Mouse (Mus musculus) forebrain, embryonic 13.5 days (tissue): ENCODE measurements around the gene Abhd16b. TPM values are rescaled to one million over a fixed set of nuclear protein-coding genes. Genes with fewer than 3 reads are reported as not detected.

Source experiments
- ATAC-seq: fragments of 200-750 bp; cut with Nextera tagmentation; 2 replicates; pipeline ENCODE4 v1.8.0; 2017
- H3K27ac ChIP-seq: fragments of 300-500 bp; sonication (generic); 2 replicates; pipeline ENCODE4 v1.5.1; 2015; ENCODE audit warnings: inconsistent platforms, mild to moderate bottlenecking, moderate library complexity
- H3K27me3 ChIP-seq: fragments of 300-500 bp; sonication (generic); 2 replicates; pipeline ENCODE4 v1.6.1; 2015; ENCODE audit warnings: mild to moderate bottlenecking, inconsistent platforms
- H3K36me3 ChIP-seq: fragments of 300-500 bp; sonication (generic); 2 replicates; pipeline ENCODE4 v1.6.1; 2015; ENCODE audit warnings: mild to moderate bottlenecking, inconsistent platforms; ENCODE audit not compliant: poor library complexity, severe bottlenecking
- H3K4me1 ChIP-seq: fragments of 300-500 bp; sonication (generic); 2 replicates; pipeline ENCODE4 v1.6.1; 2015; ENCODE audit warnings: inconsistent platforms
- H3K4me2 ChIP-seq: fragments of 300-500 bp; sonication (generic); 2 replicates; pipeline ENCODE4 v1.6.1; 2015; ENCODE audit warnings: inconsistent platforms, mild to moderate bottlenecking, moderate library complexity
- H3K4me3 ChIP-seq: fragments of 300-500 bp; sonication (generic); 2 replicates; pipeline ENCODE4 v1.5.1; 2015; ENCODE audit warnings: mild to moderate bottlenecking, inconsistent platforms
- H3K9ac ChIP-seq: fragments of 300-500 bp; sonication (generic); 2 replicates; pipeline ENCODE4 v1.6.1; 2015; ENCODE audit warnings: mild to moderate bottlenecking, inconsistent platforms
- H3K9me3 ChIP-seq: fragments of 300-500 bp; sonication (generic); replicated peaks from 2 replicates; pipeline ENCODE4 v1.6.1; 2016; ENCODE audit warnings: inconsistent platforms
- WGBS: fragments of 180-500 bp; shearing (Covaris S2); methylation state at CpG from one replicate; pipeline ENCODE4 v1.1.7; 2015; 5-methylcytosine and 5-hydroxymethylcytosine counted together
- polyA plus RNA-seq: library from polyadenylated mRNA; unstranded; fragments of >200 nt; fragmentation: Nextera tagmentation; extraction: Ambion mirVana; gene quantifications from 2 replicates; pipeline ENCODE4 v1.2.1, GENCODE M21; 2015

Abhd16b gene
- polyA plus RNA-seq, 1 experiment from 2014 or later, result not detected

DNA sequence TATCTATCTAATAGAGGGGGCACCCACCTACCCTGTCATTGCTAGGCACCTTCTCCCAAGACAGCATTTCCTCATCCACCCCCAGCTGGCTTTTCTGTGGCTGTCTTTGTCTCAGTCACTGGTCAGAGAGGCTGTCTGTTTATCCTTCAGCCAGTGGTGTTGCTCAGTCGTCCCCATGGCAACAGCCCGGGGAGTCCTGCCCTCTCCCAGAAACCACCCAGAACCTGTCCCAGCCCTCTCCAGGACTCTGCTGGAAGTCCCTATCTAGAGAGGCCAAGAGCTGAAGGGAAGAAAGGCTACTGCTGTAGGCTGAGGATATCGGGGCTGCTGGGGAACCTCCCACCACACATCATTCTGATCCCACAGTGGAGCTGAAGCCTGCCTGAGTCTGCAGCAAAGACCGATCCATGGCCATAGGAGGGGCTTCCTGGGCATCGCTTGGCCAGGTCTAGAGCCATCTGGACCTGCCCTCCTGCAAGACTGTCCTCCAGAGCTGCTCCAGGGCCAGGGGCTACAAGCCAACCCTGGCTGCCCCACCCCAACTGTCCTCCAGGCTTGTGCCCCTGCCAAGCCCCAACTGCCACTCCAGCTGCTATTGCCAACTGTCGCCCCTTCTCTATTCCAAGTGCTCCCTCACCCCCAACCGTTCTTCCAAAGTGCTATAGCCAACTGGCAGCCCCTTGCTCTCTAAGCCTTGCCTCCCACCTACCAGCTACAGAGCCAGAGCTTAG lies 29.8 kb upstream of the Abhd16b start:
- H3K27me3 ChIP-seq, result peaks cover 43% of the 10 kb centered on the region
- 41% methylated on average over 7 of the region's 7 CpGs for WGBS
- H3K9me3 ChIP-seq, result no peaks in the 10 kb centered on the region
- H3K4me2 ChIP-seq, result 0 out of 2 replicates have a peak overlapping the region, but pooled peaks have one; percentile 10
- no peaks in the 10 kb centered on the region for H3K36me3 ChIP-seq
- no peak overlapping the region for H3K27ac ChIP-seq
- no peak overlapping the region for H3K4me3 ChIP-seq
- no peak for ATAC-seq
- H3K9ac ChIP-seq, result no peak overlapping the region
- H3K4me1 ChIP-seq, result peaks cover 21% of the 10 kb centered on the region

DNA sequence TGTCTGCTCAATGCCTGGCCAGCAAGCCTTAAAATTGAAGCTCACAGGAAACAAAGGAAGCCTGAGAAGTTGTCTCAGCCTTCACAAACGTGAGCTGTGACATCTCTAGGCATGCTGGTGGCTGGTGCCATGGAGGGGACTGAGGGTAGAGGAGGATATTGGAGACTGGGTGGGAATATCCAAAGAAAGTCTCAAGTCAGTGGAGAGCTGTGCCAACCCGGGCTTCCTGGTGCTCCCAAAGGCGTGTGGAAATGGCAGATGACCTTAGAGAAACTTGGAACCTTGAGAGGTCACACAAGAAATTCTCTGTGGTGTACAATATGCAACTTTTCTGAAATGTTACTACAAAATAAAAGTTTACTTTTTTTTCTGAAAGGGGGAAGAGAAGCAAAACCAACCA lies 27.6 kb upstream of the Abhd16b start:
- no peak overlapping the region for H3K4me2 ChIP-seq
- H3K4me1 ChIP-seq, result peaks cover 7% of the 10 kb centered on the region; the same call in 1 of the 2 replicates
- H3K36me3 ChIP-seq, result no peaks in the 10 kb centered on the region
- no peak for ATAC-seq
- H3K27ac ChIP-seq, result no peak overlapping the region
- no peaks in the 10 kb centered on the region for H3K9me3 ChIP-seq
- WGBS, result 56% methylated on average over 3 of the region's 3 CpGs
- H3K4me3 ChIP-seq, result no peak overlapping the region
- H3K27me3 ChIP-seq, result peaks cover 24% of the 10 kb centered on the region
- no peak overlapping the region for H3K9ac ChIP-seq

DNA sequence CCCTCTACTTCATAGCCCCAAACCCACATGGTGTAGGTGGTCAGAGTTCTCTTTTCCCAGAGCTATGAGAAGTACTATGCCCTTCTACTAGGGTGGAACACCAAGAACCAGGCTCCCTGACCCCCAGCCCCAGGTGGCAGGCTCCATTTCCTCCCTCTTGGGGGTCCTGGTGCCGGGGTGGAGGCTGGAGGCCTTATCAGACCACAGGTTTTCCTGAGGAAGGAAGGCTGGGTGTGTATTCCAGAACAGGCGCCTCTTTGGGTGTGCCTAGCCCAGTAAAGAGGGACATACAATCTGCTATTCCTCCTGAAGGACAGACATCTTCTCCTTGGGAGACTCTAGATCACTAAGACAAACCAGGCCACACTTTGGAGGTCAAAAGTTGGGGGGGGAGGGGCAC lies 22.7 kb upstream of the Abhd16b start:
- no peak for ATAC-seq
- Histone ChIP-seq H3K4me1 (no peaks in the 10 kb centered on the region), H3K4me3 (no peak overlapping the region), H3K27me3 (peaks cover 2% of the 10 kb centered on the region; the same call in 1 of the 2 replicates), H3K4me2 (no peak overlapping the region), H3K9ac (no peak overlapping the region), H3K36me3 (no peaks in the 10 kb centered on the region), H3K27ac (no peak overlapping the region), H3K9me3 (no peaks in the 10 kb centered on the region)
- WGBS, result 81% methylated on average over 2 of the region's 2 CpGs

DNA sequence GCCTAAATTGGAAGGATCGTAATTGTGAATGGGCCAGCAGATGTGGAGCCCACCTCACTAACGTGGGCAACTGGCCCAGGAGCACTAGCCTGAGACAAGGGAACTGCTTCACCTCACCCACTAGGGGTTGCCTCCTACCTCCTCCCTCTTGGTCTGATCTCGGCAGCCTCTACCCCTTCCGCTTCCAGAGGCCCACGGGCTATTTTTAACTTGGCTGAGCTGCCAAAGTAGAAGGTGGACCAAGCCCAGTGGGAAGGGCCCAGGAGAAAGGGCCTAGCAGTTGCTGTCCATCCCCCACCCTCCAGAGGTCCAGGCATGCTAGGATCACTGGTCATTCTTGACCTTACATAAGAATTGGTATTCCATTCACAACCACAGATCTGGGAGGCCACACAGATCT lies 21.8 kb upstream of the Abhd16b start:
- Histone ChIP-seq H3K9ac (no peak overlapping the region), H3K27ac (no peak overlapping the region), H3K4me1 (no peaks in the 10 kb centered on the region), H3K36me3 (no peaks in the 10 kb centered on the region), H3K9me3 (no peaks in the 10 kb centered on the region), H3K4me3 (no peak overlapping the region), H3K27me3 (no peaks in the 10 kb centered on the region), H3K4me2 (no peak overlapping the region)
- WGBS, result 59% methylated on average over 5 of the region's 5 CpGs
- ATAC-seq, result no peak

DNA sequence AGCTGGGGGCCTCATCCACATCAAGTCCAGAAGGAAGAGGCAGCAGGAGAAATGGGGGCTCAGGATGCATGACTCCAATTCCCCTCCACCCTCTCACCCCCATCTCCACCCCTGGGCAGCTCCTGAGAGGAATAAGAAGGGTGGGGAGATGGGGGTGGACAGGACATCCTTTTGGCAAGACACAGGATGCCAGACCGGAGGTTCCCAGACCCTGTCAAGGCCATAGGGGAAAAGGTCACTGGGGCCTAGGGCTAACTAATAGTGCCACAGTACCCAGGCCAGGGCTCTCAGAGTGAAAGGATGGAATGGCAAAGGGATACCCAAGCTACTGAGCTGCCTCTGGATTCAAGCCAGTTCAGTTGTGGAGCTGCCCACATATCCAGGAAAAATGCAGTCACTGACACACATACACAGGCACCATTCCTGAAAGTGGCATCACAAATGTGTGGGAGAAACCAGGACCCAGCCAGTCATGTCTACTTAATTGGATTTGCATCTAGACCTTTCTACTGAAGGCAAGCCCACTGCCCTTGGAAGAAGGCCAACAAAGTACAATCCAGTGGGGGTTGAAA lies 20.7 kb upstream of the Abhd16b start:
- Histone ChIP-seq H3K4me2 (no peak overlapping the region), H3K4me3 (no peak overlapping the region), H3K9ac (no peak overlapping the region; the same call in 1 of the 2 replicates), H3K9me3 (no peaks in the 10 kb centered on the region), H3K4me1 (no peaks in the 10 kb centered on the region), H3K27me3 (no peaks in the 10 kb centered on the region), H3K36me3 (no peaks in the 10 kb centered on the region), H3K27ac (no peak overlapping the region)
- WGBS, result 90% methylated on average over 1 of the region's 1 CpGs
- no peak for ATAC-seq

DNA sequence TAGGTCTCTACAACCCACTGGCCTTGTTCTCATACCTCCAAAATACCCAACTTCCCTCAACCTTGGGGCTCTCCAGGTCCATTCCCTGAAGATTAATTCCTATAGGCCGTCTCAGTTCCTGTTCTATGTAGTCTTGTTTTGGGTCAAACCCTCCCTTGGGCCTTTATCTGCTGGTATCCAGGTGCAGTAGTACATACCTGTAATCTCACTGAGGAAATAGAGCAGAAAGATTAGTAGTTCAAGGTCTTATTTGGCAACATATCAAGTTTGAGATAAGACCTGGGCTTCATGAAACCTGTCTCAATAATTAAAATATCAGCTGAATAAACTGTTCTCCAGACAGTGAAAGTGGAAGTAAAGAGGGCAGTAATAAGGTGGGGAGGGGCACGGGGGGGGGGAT lies 9.9 kb upstream of the Abhd16b start:
- Histone ChIP-seq H3K4me2 (no peak overlapping the region), H3K27me3 (0 out of 2 replicates have a peak, but pooled peaks cover 5% of the 10 kb centered on the region), H3K27ac (no peak overlapping the region), H3K4me3 (no peak overlapping the region), H3K9me3 (no peaks in the 10 kb centered on the region), H3K4me1 (no peaks in the 10 kb centered on the region), H3K36me3 (no peaks in the 10 kb centered on the region), H3K9ac (no peak overlapping the region)
- WGBS, result 62% methylated on average over 2 of the region's 2 CpGs
- ATAC-seq, result no peak

DNA sequence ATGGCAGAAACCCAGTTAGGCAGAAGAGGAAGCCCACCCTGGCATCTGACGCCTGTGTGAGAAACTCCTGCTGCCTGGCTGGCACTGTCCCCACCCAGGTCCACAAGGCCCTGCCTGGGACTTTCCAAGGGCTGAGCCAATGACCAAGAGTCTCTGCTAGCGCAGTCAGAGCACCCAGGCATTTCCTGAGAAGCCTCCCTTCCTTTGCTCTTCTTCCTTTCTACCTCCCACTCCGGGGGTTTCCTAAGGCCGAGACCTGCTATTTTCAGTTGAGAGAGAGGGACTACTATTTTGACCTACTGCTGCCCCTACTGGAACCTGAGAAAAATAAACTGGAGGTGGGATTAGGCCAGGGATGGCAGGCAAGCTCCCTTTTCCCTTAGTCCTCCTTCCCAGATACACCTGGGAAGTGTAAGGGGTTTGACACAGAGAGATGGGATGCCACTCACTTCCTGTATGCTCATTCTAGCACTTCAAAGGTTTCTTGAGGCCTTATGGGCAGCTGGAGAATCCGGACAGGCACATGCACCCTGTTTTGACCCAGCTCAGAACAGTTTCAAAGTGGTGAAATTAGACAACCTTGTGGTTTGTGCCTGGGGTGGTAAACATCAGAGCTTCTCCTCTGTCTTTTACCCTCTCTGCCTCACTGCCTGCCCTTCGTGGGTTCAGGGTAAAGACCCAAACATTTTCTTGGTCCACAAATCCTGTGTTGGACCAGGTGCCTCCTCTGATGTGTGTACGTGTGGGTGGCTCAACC lies 9.3 kb upstream of the Abhd16b start:
- ATAC-seq, result no peak
- 35% methylated on average over 7 of the region's 7 CpGs for WGBS

DNA sequence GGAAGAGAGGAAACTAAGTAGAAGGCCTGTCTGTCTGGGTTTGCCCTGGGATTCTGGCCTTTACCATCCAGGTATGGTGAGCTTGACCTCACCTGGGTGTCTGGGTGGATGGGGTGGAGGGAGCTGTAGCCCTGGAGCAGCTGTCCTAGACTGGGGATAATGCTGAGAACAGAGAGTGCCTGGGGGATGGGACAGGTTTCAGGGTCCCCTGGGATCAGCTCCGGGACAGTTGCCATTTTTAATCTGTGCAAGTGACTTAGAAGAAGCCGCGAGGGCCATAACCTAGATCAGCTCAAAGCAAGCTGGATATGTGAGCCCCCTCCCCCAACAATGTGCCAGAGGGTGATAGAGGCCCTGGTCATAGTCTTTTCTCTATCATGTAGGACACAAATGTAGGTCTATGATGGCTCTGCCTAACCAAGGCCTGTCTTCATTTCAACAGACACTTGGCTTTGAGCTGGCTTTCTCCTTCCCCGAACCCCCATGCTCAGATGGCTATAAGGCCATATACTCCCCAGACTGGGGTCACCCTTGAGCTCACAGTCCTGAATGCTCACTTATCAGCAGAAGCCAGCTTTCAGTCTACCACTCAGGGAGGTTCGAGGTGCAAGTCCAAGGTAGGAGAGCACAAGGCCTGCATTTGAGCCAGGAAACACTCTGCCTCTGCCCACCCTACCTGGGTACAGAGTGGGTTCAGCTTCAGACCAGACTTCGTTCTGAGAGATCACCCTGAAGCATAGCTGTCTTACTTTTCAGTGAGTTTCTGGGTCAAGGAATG lies 8.4 kb upstream of the Abhd16b start:
- no peak overlapping the region for H3K27ac ChIP-seq
- no peaks in the 10 kb centered on the region for H3K9me3 ChIP-seq
- H3K4me2 ChIP-seq, result no peak overlapping the region
- 0 out of 2 replicates have a peak, but pooled peaks cover 5% of the 10 kb centered on the region for H3K27me3 ChIP-seq
- WGBS, result 81% methylated on average over 6 of the region's 6 CpGs
- H3K4me1 ChIP-seq, result no peaks in the 10 kb centered on the region
- no peak for ATAC-seq
- H3K36me3 ChIP-seq, result no peaks in the 10 kb centered on the region
- no peak overlapping the region for H3K4me3 ChIP-seq
- H3K9ac ChIP-seq, result no peak overlapping the region

More for the DNA sequence above, 9.3 kb upstream of the Abhd16b start:
- Histone ChIP-seq H3K27ac (no peak overlapping the region), H3K36me3 (no peaks in the 10 kb centered on the region), H3K9ac (no peak overlapping the region), H3K9me3 (no peaks in the 10 kb centered on the region), H3K27me3 (0 out of 2 replicates have a peak, but pooled peaks cover 5% of the 10 kb centered on the region), H3K4me1 (no peaks in the 10 kb centered on the region), H3K4me3 (no peak overlapping the region), H3K4me2 (no peak overlapping the region)

DNA sequence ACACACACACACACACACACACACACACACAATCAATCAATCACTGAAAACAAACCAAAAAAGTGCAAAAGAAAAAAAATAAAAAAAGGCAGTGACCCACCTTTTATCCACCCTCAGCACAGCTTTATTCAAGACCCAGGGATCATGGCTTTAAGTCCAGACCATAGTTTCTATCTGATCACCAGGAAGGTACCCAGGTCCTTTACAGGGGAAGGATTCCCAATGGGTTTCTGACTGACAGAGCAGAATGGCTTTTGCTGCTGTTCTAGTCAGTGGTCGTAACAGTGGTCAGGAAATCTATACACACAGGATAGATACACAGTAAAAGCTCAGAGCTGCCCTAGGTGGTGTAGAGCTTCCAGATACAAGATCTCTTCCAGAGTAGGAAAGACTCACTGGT lies 7.3 kb upstream of the Abhd16b start:
- ATAC-seq, result no peak
- no peak overlapping the region for H3K27ac ChIP-seq
- no peaks in the 10 kb centered on the region for H3K36me3 ChIP-seq
- H3K9me3 ChIP-seq, result no peaks in the 10 kb centered on the region
- WGBS, result 38% methylated on average over 1 of the region's 1 CpGs
- H3K4me2 ChIP-seq, result no peak overlapping the region
- H3K9ac ChIP-seq, result no peak overlapping the region
- no peaks in the 10 kb centered on the region for H3K4me1 ChIP-seq
- H3K4me3 ChIP-seq, result no peak overlapping the region
- 0 out of 2 replicates have a peak, but pooled peaks cover 5% of the 10 kb centered on the region for H3K27me3 ChIP-seq

DNA sequence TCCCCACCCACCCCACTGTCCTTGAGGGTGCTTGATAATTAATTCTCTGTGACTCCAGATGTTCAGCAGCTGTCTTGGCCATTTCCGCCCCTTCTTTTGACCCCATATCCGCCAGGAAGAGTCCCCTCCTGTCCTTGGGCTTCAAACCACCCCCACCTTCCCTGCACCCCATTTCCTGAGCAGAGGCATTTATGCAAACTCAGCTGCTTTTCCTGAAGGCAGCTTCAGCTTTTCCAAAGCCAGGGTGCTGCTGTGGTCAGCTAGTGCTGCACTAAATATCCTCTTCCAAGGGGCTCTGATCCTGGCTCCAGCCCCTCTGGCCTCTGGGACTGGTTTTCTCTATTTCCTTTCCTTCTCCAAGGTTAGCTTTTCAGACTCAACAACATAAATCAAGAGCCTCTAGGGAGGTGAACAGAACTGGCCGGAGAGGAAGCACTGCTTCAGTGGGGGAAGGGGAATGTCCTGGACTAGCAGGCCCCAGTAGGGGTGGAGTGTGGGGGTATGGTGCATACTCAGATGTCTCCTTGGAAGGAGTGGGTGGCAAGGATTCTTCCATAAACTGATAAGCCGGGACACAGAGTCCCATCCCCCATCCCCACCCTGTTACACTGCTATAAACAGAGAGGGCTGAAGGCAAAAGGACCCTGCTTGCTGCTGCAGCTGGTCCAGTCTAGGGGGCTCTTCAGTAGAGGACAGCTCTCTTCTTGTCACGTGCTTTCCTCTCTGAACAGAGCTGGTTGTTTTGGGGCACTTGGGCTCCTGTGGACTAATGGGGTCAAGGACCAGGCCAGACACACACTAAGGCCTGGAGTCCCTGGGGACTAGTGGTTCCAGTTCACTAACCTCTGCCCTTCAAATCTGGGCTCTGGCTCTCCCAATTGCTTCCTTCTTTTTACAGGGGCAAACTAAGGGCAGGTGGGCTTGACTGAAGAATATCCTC lies 5.4 kb upstream of the Abhd16b start:
- Histone ChIP-seq H3K27me3 (0 out of 2 replicates have a peak, but pooled peaks cover 5% of the 10 kb centered on the region), H3K27ac (no peak overlapping the region), H3K4me3 (no peak overlapping the region), H3K9me3 (no peaks in the 10 kb centered on the region), H3K9ac (no peak overlapping the region), H3K36me3 (no peaks in the 10 kb centered on the region), H3K4me2 (no peak overlapping the region), H3K4me1 (no peaks in the 10 kb centered on the region)
- no peak for ATAC-seq
- WGBS, result 43% methylated on average over 5 of the region's 5 CpGs
